Mouse (Mus musculus) heart, embryonic 16.5 days (tissue): Measurements from ENCODE around the gene Iltifb. TPM values are rescaled to one million over a fixed set of nuclear protein-coding genes. Genes with fewer than 3 reads are reported as not detected.
"Not testable (repeated sequence)": the region's sequence is repeated elsewhere in the genome, so short reads cannot be mapped to it uniquely, and the experiment has no call there.

Experiments
- ATAC-seq: fragments of 200-750 bp; cut with Nextera tagmentation; replicated peaks from 2 replicates; pipeline ENCODE4 v1.8.0; 2017; ENCODE audit warnings: moderate number of reproducible peaks; ENCODE audit not compliant: insufficient read depth, low FRiP score; ENCODE audit errors: extremely low read depth
- H3K27ac ChIP-seq: fragments of 300-500 bp; sonication (generic); 2 replicates; pipeline ENCODE4 v1.5.1; 2014; ENCODE audit warnings: mild to moderate bottlenecking, low read length, control low read depth, moderate library complexity
- H3K27me3 ChIP-seq: fragments of 300-500 bp; sonication (generic); 2 replicates; pipeline ENCODE4 v1.6.1; 2014; ENCODE audit warnings: low read length, mixed read lengths; ENCODE audit not compliant: control insufficient read depth, insufficient read depth
- H3K36me3 ChIP-seq: fragments of 300-500 bp; sonication (generic); 2 replicates; pipeline ENCODE4 v1.6.1; 2014; ENCODE audit not compliant: control insufficient read depth, insufficient read depth
- H3K4me1 ChIP-seq: fragments of 300-500 bp; sonication (generic); 2 replicates; pipeline ENCODE4 v1.6.1; 2014; ENCODE audit warnings: low read length, mixed read lengths; ENCODE audit not compliant: control insufficient read depth, insufficient read depth
- H3K4me2 ChIP-seq: fragments of 300-500 bp; sonication (generic); 2 replicates; pipeline ENCODE4 v1.6.1; 2014; ENCODE audit warnings: low read depth, mild to moderate bottlenecking, control low read depth, low read length
- H3K4me3 ChIP-seq: fragments of 300-500 bp; sonication (generic); 2 replicates; pipeline ENCODE4 v1.5.1; 2014; ENCODE audit warnings: mild to moderate bottlenecking, control low read depth, low read length
- H3K9ac ChIP-seq: fragments of 300-500 bp; sonication (generic); 2 replicates; pipeline ENCODE4 v1.6.1; 2014; ENCODE audit warnings: low read length, control low read depth
- H3K9me3 ChIP-seq: fragments of 300-500 bp; sonication (generic); replicated peaks from 2 replicates; pipeline ENCODE4 v1.6.1; 2016; ENCODE audit warnings: low read length; ENCODE audit not compliant: control insufficient read depth
- WGBS: fragments of 180-500 bp; shearing (Covaris S2); extraction: QIAGEN DNeasy Blood & Tissue Kit; methylation state at CpG from one replicate; pipeline ENCODE4 v1.1.7; 2014; 5-methylcytosine and 5-hydroxymethylcytosine counted together
- polyA plus RNA-seq: library from polyadenylated mRNA; unstranded; fragments of >200 nt; fragmentation: Nextera tagmentation; extraction: Ambion mirVana; gene quantifications from 2 replicates; pipeline ENCODE4 v1.2.1, GENCODE M21; 2015

Gene Iltifb
- polyA plus RNA-seq, 1 experiment from 2014 or later = not detected

- H3K4me1 ChIP-seq, H3K4me3 ChIP-seq, H3K27ac ChIP-seq, H3K36me3 ChIP-seq, H3K27me3 ChIP-seq, ATAC-seq, H3K4me2 ChIP-seq, H3K9me3 ChIP-seq, H3K9ac ChIP-seq: not testable (repeated sequence)
- WGBS = no CpG with 5 or more reads among the region's 4 CpGs
These were observed 16.8 kb downstream of the Iltifb start for GRCm38 (mm10) chr10:118278069-118278468.

DNA sequence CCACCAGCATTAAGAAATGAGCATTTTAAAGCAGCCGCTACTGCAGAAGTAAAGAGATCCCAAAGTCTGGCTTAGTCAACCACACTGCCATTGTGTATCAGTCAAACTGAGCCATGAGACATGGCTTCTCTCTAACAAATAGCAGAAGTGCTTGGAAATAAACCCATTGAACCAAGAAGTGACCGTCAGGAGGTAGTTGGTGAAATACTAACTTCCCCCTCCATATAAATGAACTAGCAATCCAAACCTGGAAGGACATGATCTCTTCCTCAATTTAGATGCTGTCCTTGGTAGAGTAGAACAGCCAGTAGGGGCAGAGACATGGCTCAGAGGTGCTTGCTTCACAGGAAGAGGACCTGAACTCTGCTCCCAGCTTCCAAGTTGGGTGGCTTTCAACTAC lies 23.4 kb downstream of the Iltifb start:
- not testable (repeated sequence) for ATAC-seq, H3K27ac ChIP-seq, H3K27me3 ChIP-seq, H3K36me3 ChIP-seq, H3K9ac ChIP-seq, H3K9me3 ChIP-seq, H3K4me1 ChIP-seq, H3K4me3 ChIP-seq, H3K4me2 ChIP-seq
- WGBS = no CpG with 5 or more reads among the region's 2 CpGs

DNA sequence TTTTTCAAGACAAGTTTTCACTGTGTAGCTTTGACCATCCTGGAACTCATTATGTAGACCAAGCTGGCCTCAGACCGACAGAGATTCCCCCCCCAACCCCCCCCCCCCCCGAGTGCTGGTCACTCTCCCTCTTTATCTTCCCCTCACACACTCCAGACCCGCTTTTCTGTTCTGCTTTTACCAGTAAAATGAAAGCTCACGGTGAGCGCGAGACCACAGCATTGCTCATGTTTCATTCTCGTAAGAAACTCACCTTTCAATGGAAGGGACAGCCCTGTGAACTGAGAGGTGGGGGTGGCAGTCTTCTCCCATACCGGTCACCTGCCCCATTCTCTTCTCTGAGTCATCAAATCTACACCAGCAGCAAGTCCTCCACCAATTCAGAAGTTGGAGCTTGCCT lies 26.0 kb downstream of the Iltifb start:
- not testable (repeated sequence) for H3K9ac ChIP-seq, H3K4me3 ChIP-seq, ATAC-seq, H3K4me2 ChIP-seq, H3K36me3 ChIP-seq, H3K9me3 ChIP-seq, H3K4me1 ChIP-seq, H3K27ac ChIP-seq, H3K27me3 ChIP-seq
- WGBS = no CpG with 5 or more reads among the region's 8 CpGs

DNA sequence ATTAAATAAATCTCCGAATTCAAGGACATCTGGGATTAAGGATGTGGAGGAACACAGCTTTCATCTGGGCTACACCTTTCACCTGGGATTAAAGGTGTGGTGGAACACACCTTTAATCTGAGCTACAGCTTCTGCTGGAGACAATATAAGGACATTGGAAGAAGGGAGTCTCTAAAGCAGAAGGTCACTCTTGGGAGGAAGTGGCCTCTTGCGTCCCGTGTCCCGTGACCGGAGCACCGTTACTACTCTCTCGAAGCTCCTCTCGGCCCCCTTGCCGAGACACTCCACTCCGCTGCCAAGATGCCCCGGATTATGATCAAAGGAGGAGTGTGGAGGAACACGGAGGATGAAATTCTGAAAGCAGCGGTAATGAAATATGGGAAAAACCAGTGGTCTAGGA lies 36.5 kb downstream of the Iltifb start, which contains the start of gene Gm32802:
Gene Gm32802 (plus strand): TSS at position 301 of the 400 bp plus-strand sequence.
- H3K27ac ChIP-seq, H3K4me1 ChIP-seq, H3K9me3 ChIP-seq, H3K36me3 ChIP-seq, H3K4me3 ChIP-seq, H3K4me2 ChIP-seq, ATAC-seq, H3K9ac ChIP-seq, H3K27me3 ChIP-seq: not testable (repeated sequence)
- no CpG with 5 or more reads among the region's 13 CpGs for WGBS

DNA sequence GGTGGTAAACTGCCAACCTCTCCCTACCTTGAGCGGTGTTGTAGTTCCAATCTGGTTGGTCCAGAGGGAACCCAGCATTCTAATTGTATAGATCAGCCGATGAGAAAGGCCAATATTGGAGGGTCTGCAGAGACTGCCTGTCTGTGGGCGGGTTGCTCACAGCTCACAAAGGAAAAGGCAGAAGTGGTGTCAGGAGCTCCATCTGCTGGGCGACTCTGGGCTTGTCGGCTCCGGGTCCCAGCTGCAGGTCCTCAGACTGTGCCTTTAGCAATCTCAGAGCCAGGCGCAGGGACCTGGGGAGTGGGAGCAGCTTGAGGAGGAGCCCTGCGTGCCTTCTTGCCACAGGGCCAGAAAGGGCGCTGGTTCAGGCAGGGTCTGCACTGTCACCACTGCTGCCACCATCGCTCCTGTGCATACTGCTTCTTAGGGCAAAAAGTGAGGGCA lies 44.0 kb downstream of the Iltifb start:
- H3K27ac ChIP-seq = no peak overlapping the region
- 47% methylated on average over 10 of the region's 10 CpGs for WGBS
- no peaks in the 10 kb centered on the region for H3K9me3 ChIP-seq
- H3K4me3 ChIP-seq = no peak overlapping the region
- H3K27me3 ChIP-seq = no peaks in the 10 kb centered on the region
- H3K4me2 ChIP-seq = no peak overlapping the region
- no peaks in the 10 kb centered on the region for H3K4me1 ChIP-seq
- H3K36me3 ChIP-seq = no peaks in the 10 kb centered on the region
- ATAC-seq = no peak
- no peak overlapping the region for H3K9ac ChIP-seq

GRCm38 (mm10) chr10:118249006-118249595 lies 45.7 kb downstream of the Iltifb start:
- not testable (repeated sequence) for H3K9ac ChIP-seq, H3K27ac ChIP-seq, H3K9me3 ChIP-seq, H3K36me3 ChIP-seq, H3K4me2 ChIP-seq, H3K4me1 ChIP-seq, ATAC-seq, H3K4me3 ChIP-seq, H3K27me3 ChIP-seq
- 59% methylated on average over 11 of the region's 11 CpGs for WGBS

DNA sequence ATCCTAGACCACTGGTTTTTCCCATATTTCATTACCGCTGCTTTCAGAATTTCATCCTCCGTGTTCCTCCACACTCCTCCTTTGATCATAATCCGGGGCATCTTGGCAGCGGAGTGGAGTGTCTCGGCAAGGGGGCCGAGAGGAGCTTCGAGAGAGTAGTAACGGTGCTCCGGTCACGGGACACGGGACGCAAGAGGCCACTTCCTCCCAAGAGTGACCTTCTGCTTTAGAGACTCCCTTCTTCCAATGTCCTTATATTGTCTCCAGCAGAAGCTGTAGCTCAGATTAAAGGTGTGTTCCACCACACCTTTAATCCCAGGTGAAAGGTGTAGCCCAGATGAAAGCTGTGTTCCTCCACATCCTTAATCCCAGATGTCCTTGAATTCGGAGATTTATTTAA lies 54.2 kb downstream of the Iltifb start, which contains the start of gene Gm32717:
Gene Gm32717 (minus strand): TSS at position 101 of the 400 bp plus-strand sequence.
- not testable (repeated sequence) for H3K27ac ChIP-seq, H3K36me3 ChIP-seq, H3K9ac ChIP-seq, ATAC-seq, H3K4me2 ChIP-seq, H3K9me3 ChIP-seq, H3K27me3 ChIP-seq, H3K4me3 ChIP-seq, H3K4me1 ChIP-seq
- WGBS = no CpG with 5 or more reads among the region's 13 CpGs

Other genes starting within 250 kb of the Iltifb start
- gene Mdm1, start 153.2 kb downstream of the Iltifb start, polyA plus RNA-seq = 15.8 and 19.3 TPM in 2 replicates
- not detected in 2 replicates for gene Il22, start 90.1 kb downstream of the Iltifb start, polyA plus RNA-seq
- gene Gm32717, start 54.3 kb downstream of the Iltifb start, polyA plus RNA-seq = not detected in 2 replicates
- gene Gm32802, start 36.4 kb downstream of the Iltifb start, polyA plus RNA-seq = not detected in 2 replicates
- not detected in 2 replicates for gene Gm9040, start 31.9 kb upstream of the Iltifb start, polyA plus RNA-seq
- not detected in 2 replicates for gene Gm9044, start 37.4 kb upstream of the Iltifb start, polyA plus RNA-seq
- gene Gm9045, start 42.8 kb upstream of the Iltifb start, polyA plus RNA-seq = 0.21 TPM in 1 of 2 replicates, not detected in the other
- not detected in 2 replicates for gene Gm9046, start 48.2 kb upstream of the Iltifb start, polyA plus RNA-seq
- not detected in 2 replicates for gene Gm9048, start 53.6 kb upstream of the Iltifb start, polyA plus RNA-seq
- gene Gm9049, start 59.1 kb upstream of the Iltifb start, polyA plus RNA-seq = 0.21 TPM in 1 of 2 replicates, not detected in the other
- not detected in 2 replicates for gene Ifng, start 146.0 kb upstream of the Iltifb start, polyA plus RNA-seq